Comparison of ENCODE assay signal across 8 mouse cellular contexts in the genomic region with DNA sequence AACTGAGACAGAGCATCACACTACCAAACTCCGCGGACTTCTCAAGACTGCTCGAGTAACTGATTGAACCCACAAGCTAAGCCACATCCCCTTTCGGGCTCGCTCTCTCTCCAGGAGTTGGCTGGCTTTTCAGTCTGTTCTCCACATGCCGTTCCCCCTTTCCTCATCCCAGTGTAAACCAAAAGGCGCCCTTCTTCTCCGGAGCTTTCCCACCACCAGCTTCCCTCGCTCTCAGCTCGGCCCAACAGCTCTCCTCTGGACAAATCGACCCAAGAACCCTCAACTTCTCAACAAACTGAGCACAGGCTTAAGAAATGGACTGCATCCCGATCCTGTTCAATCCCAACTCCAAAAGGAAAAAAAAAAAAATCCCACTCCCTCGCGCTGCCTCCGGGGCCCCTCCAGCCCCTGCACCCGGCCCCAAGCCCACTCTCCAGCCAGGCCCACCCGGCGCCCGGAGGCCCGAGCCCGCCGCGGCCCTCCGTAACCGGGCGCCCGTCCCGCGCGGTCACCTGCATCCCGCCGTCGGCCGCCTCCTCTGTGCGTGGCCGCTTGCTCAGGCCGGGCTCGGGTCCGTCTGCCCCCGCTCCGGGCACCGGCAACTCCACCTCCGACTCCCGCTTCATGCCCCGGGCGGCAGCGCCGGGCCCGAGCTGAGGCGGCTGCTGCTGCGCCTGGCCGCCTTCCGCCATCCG. TPM values are rescaled to one million over a fixed set of nuclear protein-coding genes. Genes with fewer than 3 reads are reported as not detected.
A peak's percentile ranks its signal among the peaks of the same experiment; 100 is the strongest.
DNase-seq lines count a peak whose midpoint lies in the region; ATAC-seq and TF ChIP-seq lines count a peak whose summit lies in the region.

No protein-coding gene starts in this region.

- peaks cover 7% of the 10 kb centered on the region for H3K79me2 ChIP-seq in heart, adult 2 months (replicated peaks; ENCODE audit: control insufficient read depth, insufficient read depth, low read length)

- WGBS in heart, adult 2 months, result under 1% methylated on average over 54 of the region's 54 CpGs
- WGBS in liver, embryonic 13.5 days (ENCODE audit: insufficient replicate concordance), result under 1% methylated on average over 49 of the region's 54 CpGs
- under 1% methylated on average over 51 of the region's 54 CpGs for WGBS in neural tube, embryonic 14.5 days

- DNase-seq in 3T3-L1 (ENCODE audit: low read depth, low spot score), result peak; percentile 79
- DNase-seq in ZHBTc4 (ENCODE audit: low read depth, low spot score), result peak; percentile 55
- peak; percentile 65 for DNase-seq in embryo, embryonic 9.5 days (ENCODE audit: extremely low spot score)
- peak; percentile 45 to 60 for DNase-seq in heart, adult 2 months
- DNase-seq in kidney, adult 18-20 months, result peak; percentile 47
- no peak for DNase-seq in liver, embryonic 13.5 days
- DNase-seq in spleen, adult 12 weeks (ENCODE audit: low spot score), result no peak

- H3K4me2 ChIP-seq in liver, embryonic 13.5 days, result peak overlapping the region; percentile 75
- H3K4me2 ChIP-seq in neural tube, embryonic 14.5 days (ENCODE audit: low read depth, low read length), result peak overlapping the region; percentile 52

- no peaks in the 10 kb centered on the region for H3K27me3 ChIP-seq in heart, adult 2 months (ENCODE audit: control insufficient read depth, insufficient read depth, low read length)
- peaks cover 56% of the 10 kb centered on the region for H3K27me3 ChIP-seq in liver, embryonic 13.5 days
- H3K27me3 ChIP-seq in neural tube, embryonic 14.5 days (ENCODE audit: control insufficient read depth, insufficient read depth, low read length), result no peaks in the 10 kb centered on the region; the same call in 1 of the 2 replicates

- peak overlapping the region; percentile 84 for H3K9ac ChIP-seq in heart, adult 2 months (ENCODE audit: low read depth, low read length)
- H3K9ac ChIP-seq in liver, embryonic 13.5 days, result peak overlapping the region; percentile 73
- peak overlapping the region; percentile 87 for H3K9ac ChIP-seq in neural tube, embryonic 14.5 days (replicated peaks; ENCODE audit: low read depth, low read length)

- H3K27ac ChIP-seq in heart, adult 2 months, result peak overlapping the region; percentile 93
- peak overlapping the region; percentile 68 for H3K27ac ChIP-seq in liver, embryonic 13.5 days
- peak overlapping the region; percentile 98 for H3K27ac ChIP-seq in neural tube, embryonic 14.5 days (ENCODE audit: low read depth, low read length)

- H3K4me1 ChIP-seq in heart, adult 2 months (ENCODE audit: control insufficient read depth, insufficient read depth, low read length), result peaks cover 10% of the 10 kb centered on the region
- peaks cover 35% of the 10 kb centered on the region for H3K4me1 ChIP-seq in liver, embryonic 13.5 days (replicated peaks)
- H3K4me1 ChIP-seq in neural tube, embryonic 14.5 days (ENCODE audit: control insufficient read depth, insufficient read depth, low read length), result peaks cover 23% of the 10 kb centered on the region

- no peak for ATAC-seq in liver, embryonic 13.5 days (ENCODE audit: low read depth)
- peak; percentile 36 for ATAC-seq in neural tube, embryonic 14.5 days (ENCODE audit: low read depth)

- TF ChIP-seq POLR2A in heart, adult 2 months (IDR thresholded peaks at IDR 0.05; ENCODE audit: insufficient read depth, low read depth, low read length), result 0 out of 2 replicates have a peak, but pooled peaks have one; percentile 25

- no peak for TF ChIP-seq CTCF in heart, adult 2 months (IDR thresholded peaks at IDR 0.05)

- peak overlapping the region; percentile 76 for H3K4me3 ChIP-seq in heart, adult 2 months
- H3K4me3 ChIP-seq in liver, embryonic 13.5 days (replicated peaks), result peak overlapping the region; percentile 67
- peak overlapping the region; percentile 89 for H3K4me3 ChIP-seq in neural tube, embryonic 14.5 days (ENCODE audit: low read depth, low read length)

- peaks cover 14% of the 10 kb centered on the region for H3K36me3 ChIP-seq in heart, adult 2 months (ENCODE audit: control insufficient read depth, insufficient read depth, low read length)
- H3K36me3 ChIP-seq in liver, embryonic 13.5 days, result no peaks in the 10 kb centered on the region
- H3K36me3 ChIP-seq in neural tube, embryonic 14.5 days (ENCODE audit: control insufficient read depth, insufficient read depth, low read length), result no peaks in the 10 kb centered on the region

- intact Hi-C loops in heart, adult 2 months (cut with DNase I), result loop anchor here (2.0 kb wide), 4 partner anchors 31 to 69 kb away; no protein-coding TSS in a partner anchor

- TF ChIP-seq EP300 in heart, adult 2 months (IDR thresholded peaks at IDR 0.05; ENCODE audit: insufficient read depth, low read depth, low read length), result no peak

- no peaks in the 10 kb centered on the region for H3K9me3 ChIP-seq in liver, embryonic 13.5 days (replicated peaks)
- H3K9me3 ChIP-seq in neural tube, embryonic 14.5 days (ENCODE audit: control insufficient read depth, low read length), result no peaks in the 10 kb centered on the region

RNA-seq across cellular contexts. Expression of a gene that starts 0.8 kb away (rescaled TPM):
- 100 to 1,000 TPM; 106 to 110 TPM for total RNA-seq in heart, adult 2 months (2021)
- 86.0 and 145 TPM in 2 replicates for polyA plus RNA-seq in heart, adult 2 months (2012; rRNA removed)
- 6.7 and 9.5 TPM in 2 replicates for polyA plus RNA-seq in liver, embryonic 13.5 days (2015; fragmentation: Nextera tagmentation; extraction: Ambion mirVana)
- polyA plus RNA-seq in neural tube, embryonic 14.5 days (2014; fragmentation: Nextera tagmentation; extraction: Ambion mirVana), result 159 and 208 TPM in 2 replicates

Comparison
In these comparisons a context has a peak if more than half of its experiments do, and no peak if none do; other contexts are left out.
1. DNase-seq: peak in 3T3-L1 (single experiment), ZHBTc4 (single experiment), embryo, embryonic 9.5 days (single experiment), heart, adult 2 months (2 of 2) and kidney, adult 18-20 months (single experiment); none in liver, embryonic 13.5 days (single experiment) and spleen, adult 12 weeks (single experiment).
2. Peak in every context shown above with its lines, with median percentiles within 50 percentile points of each other: H3K27ac ChIP-seq, H3K4me3 ChIP-seq and H3K9ac ChIP-seq.